Mouse (Mus musculus) Muller cell, postnatal 12 days (primary cell): ENCODE results near the gene Ano4.
A peak's percentile ranks its signal among the peaks of the same experiment; 100 is the strongest.
"Not testable (repeated sequence)": the region's sequence is repeated elsewhere in the genome, so short reads cannot be mapped to it uniquely, and the experiment has no call there.

Experiments
- DNase-seq: peaks from one replicate; pipeline ENCODE4 v3.0.0-alpha.2; 2015; ENCODE audit errors: inconsistent ontology term

The Ano4 gene

GRCm38 (mm10) chr10:89154797-89155465, 189.6 kb downstream of the Ano4 start:
- no peak for DNase-seq

DNA sequence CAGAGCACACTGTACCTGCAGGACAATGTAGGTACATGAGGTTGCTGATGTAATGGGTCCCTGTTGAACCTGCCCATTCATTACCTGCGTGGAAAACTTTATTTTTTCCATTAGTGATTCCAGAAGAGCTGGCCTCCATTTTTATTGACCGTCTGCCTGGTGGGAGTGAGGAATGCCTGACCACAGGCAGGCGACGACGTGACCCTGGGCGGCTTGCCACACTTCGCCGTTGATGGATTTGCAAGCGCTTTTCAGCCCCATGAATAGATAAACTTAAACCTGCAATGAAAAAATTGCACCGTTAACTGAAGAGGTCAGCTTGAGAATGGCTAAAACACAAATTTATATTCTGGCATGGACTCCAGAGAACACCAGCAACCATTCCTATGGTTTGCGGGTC, 195.4 kb downstream of the Ano4 start:
- peak; percentile 30 for DNase-seq

DNA sequence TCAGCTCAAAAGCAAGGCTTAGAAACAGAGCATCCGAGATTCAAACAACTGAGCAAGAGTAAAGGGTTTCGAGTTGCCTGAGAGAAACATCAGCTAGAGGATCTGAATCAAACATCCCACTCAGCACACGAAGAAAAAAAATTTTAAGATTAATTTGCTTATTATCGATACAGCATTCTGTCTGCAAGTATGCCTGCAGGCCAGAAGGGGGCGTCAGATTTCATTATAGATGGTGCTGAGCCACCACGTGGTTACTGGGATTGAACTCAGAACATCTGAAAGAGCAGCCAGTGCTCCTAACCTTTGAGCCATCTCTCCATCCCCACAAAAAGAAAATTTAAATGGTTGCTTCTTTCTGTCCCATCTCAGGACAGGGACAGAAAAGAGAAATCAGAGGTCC, 223.2 kb downstream of the Ano4 start:
- DNase-seq = no peak

DNA sequence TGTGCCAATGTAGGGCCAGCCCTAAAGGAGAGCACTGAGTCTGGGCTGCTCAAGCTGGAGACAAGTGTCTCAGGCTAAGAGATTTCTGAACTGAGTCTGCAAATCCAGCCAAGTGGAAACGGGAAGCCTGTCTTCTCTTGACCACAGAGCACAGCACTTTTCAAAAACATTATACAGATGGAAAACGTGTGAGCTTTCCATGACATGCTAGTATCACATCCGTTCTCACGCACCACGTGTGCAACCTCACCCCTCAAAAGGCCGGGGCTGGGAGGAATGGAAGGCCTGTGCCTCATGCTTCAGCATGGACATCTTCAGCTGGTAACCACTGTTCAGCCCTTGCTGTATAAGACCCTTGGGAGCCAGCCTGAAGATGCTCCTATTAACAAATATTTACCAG, 230.2 kb downstream of the Ano4 start:
- DNase-seq = no peak

- DNase-seq = no peak
These were observed 233.1 kb downstream of the Ano4 start for GRCm38 (mm10) chr10:89111466-89111865.

GRCm38 (mm10) chr10:89110917-89111316, 233.6 kb downstream of the Ano4 start:
- no peak for DNase-seq

GRCm38 (mm10) chr10:89103594-89103993, 241.0 kb downstream of the Ano4 start:
- DNase-seq = peak; percentile 75

DNA sequence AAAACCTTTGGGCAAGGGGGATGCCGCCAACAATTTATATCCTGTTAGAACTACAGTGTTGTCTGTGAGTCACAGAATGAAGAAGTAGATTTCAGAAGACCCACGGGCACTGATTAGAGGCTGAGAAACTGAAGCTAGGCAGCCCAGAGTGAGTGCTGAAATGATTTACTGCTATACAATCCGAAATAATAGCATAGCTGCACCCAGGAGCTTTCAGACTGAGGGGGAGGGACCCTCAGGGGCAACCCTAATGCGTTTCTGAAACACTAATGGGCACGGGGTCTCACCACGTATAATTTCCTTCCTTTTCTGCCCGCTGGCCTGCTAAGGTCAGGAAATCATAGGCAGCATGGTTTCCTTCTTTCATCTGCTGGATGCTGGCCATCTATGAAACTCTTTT, 242.5 kb downstream of the Ano4 start:
- no peak for DNase-seq

GRCm38 (mm10) chr10:89098183-89098582, 246.4 kb downstream of the Ano4 start:
- no peak for DNase-seq

DNA sequence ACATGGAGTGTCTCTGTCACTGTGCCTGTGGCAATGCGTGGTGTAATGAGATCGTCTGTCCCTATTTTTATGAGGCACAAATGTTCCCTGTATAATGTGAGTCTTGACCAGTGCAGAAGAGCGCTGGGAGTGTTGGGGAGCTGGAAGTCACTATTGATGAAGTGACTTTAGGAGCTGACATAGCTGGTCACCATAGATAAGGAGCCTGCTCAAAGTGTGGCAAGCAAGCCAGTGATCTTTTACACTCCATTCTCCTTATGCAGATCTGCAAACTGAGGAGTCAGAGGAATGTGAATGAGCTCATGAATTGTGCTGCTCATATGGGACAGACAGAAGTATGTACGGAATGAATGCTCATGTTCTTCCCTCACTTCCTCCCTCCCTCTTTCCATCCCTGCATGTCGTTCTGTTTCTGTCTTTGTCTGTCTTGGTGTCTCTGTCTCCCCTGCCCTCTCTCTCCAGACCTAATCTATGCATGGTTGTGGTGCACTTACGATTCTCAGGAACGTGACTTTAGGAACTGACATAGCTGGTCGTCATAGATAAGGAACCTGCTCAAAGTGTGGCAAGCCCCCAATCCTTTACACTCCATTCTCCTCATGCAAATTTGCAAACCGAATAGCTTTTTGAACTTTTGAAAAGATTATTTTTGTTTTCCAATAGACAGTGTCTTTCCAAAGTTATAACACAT, 252.1 kb downstream of the Ano4 start:
- DNase-seq = peak; percentile 14

DNA sequence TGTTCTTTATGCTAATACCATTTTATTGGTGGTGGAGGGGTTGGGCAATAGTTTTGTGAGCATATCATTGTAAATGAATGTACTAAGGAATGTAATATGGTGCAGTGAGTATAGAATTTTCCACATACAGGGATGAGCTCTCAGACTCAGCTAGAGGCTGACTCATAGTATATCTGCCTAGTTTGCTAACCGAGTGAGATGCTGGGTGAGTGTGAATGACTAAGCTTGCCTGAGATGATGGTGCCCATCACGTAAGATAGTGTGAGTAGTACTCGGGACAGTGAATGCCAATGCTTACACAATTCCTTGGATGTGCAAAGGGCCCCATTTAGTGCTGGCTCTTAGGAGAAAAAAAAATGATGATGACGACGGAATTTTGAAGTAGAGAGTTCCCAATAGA, 267.1 kb downstream of the Ano4 start:
- DNase-seq = no peak

- peak; percentile 54 for DNase-seq
These were observed 288.7 kb downstream of the Ano4 start for GRCm38 (mm10) chr10:89055891-89056290.

- DNase-seq = not testable (repeated sequence)
These were observed 299.6 kb downstream of the Ano4 start for GRCm38 (mm10) chr10:89044921-89045320.

DNA sequence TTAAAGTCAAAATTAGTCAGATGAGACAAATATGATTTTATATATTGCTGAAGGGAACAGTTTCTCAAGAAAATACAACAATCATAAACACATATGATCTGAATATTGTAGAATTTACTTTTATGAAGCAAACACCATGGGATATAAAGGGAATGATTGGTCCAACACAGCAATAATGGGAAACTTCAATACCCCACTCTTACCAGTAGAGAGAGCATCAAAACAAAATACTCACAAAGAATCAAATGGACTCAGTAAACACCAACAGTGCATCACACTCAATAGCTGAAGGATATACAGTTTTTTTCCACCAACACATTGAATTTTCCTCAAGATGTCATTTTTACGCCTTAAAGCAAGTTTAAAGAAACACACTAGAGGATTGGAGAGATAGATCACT, 300.4 kb downstream of the Ano4 start:
- DNase-seq = no peak

DNA sequence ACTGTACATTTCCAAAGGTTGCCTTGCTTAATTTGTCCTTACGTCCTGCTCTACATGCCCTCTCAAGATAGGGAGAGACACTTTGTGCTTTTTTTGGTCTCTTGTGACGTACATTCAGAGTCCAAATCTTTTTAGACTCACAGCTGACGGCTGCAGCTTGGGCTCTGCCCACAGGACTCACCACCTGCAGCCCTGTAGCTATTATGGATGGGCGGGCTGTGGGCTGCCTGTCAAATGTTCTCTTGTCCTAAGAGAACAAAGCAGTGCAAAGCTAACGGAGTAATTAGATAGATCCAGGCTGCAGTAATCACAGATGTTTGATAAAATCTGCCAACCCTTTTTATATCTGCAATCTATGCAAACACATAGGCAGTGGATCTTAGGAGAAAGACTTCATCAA, 325.6 kb downstream of the Ano4 start:
- DNase-seq = no peak

DNA sequence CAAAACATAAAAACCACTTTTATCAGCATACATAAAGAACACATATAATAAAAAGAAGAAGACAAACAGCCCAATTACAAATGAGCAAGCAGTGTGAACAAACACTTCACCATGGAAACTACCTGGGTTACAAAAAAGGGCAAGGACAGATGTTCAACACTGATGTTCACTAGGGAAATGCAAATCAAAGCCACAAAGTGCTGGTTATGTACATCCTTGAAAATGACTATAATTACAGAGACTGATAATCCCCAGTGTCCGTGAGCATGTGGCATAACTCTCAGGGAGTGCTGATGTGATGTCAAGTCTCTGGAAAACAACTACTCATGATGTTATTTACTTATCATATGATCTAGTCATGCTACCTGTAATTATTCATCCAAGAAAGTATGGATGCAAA, 336.3 kb downstream of the Ano4 start:
- no peak for DNase-seq

GRCm38 (mm10) chr10:89004518-89004917, 340.0 kb downstream of the Ano4 start:
- no peak for DNase-seq

DNA sequence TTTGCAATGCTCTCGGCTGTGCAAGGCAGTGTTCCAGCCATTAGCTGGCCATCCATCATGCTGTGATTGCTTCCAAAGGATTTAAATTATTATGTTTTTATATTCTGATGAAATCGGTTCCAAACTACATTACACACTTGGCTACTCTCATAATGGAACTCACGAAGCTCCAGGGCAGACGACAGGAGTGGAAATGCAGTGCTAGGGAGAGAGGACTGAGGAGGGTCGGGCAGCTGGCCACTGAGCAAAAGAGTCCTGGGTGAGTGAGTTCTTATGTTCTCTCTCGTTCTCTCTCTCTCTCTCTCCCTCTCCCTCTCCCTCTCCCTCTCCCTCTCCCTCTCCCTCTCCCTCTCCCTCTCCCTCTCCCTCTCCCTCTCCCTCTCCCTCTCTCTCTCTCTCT, 357.6 kb downstream of the Ano4 start:
- no peak for DNase-seq

GRCm38 (mm10) chr10:88983444-88983843, 361.1 kb downstream of the Ano4 start:
- DNase-seq = no peak

- DNase-seq = no peak
These were observed 365.1 kb downstream of the Ano4 start for GRCm38 (mm10) chr10:88979451-88979850.

DNA sequence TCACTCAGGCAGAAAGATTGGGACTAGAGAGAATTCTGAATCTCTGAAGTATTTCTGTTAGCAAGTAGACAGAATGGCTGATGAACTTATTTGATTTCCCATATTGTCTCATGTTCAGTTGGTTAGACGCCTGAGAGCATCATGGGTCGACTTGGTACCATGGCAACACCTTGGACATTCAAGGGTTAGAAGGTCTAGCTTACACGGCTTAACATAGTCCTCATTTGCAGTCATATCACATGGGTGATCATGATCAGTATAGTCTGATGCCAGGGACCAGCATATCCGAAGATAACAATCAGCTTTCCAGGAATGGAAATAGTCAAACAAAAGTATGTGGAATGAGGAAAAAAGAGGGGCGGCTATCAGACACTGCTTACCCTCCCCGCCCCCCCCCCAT, 365.6 kb downstream of the Ano4 start:
- no peak for DNase-seq

- peak; percentile 34 for DNase-seq
These were observed 373.4 kb downstream of the Ano4 start for GRCm38 (mm10) chr10:88970951-88971725.

DNA sequence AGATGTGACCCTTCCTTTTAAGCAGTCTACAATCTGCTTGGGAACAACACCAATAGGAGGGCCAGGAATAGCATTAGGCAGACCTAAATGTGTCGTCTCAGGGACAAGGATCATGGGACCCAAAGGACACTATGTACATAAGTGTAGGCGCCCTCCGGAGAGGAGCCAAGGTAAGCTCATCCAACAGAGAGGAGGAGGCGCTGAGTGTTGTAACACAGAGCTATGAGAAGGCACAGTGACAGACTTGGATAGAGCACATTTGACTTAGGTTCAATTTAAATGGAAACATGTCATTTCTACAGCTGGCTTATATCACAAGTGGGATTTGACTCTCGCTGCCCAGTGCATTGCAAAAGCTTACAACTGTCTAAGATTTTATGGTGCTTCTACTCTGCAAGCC, 376.0 kb downstream of the Ano4 start:
- no peak for DNase-seq
